ENCODE assay signal across 8 mouse cellular contexts in the genomic region with DNA sequence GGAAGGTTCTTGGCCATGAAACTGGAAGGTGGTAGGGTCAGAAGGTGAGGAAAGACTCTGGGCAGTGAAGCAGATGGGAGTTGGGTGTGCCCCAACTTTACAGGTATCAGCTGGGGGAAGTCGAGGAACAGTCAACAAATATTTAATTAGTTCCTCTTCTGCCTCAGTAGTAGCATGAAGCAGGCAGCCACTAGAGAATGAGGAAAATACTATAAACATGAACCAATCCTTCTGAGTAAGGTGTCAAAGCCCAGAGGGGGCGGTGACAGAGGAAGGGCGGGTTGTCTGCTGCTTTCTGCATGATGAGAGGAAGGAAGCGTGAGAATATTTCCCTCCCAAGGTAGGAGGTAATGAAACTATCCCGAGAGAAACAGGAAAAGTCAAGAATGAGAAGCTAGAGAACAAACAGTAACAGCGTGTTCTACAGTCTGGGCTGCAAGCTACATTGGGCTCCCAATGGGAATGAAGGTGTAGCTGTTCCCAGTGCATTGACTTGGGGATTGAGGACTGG. TPM values are rescaled to one million over a fixed set of nuclear protein-coding genes. Genes with fewer than 3 reads are reported as not detected.
A peak's percentile ranks its signal among the peaks of the same experiment; 100 is the strongest.
DNase-seq lines count a peak whose midpoint lies in the region; ATAC-seq and TF ChIP-seq lines count a peak whose summit lies in the region.

A gene (plus strand): TSS at position 350 of the 511 bp plus-strand sequence.

- no peak for TF ChIP-seq CTCF in cortical plate, adult 2 months (IDR thresholded peaks at IDR 0.05; ENCODE audit: extremely low read depth, insufficient read depth, low read length)

- ATAC-seq in heart, embryonic 16.5 days (replicated peaks; ENCODE audit: extremely low read depth, insufficient read depth, low FRiP score): no peak
- no peak for ATAC-seq in lung, embryonic 16.5 days (ENCODE audit: low read depth)

- peak within 1 kb of the TSS; percentile 81 for H3K4me2 ChIP-seq in heart, embryonic 16.5 days (ENCODE audit: low read depth, low read length)
- peak within 1 kb of the TSS; percentile 93 for H3K4me2 ChIP-seq in lung, embryonic 16.5 days (ENCODE audit: low read depth, low read length)

- peak within 1 kb of the TSS; percentile 30; the same call in 1 of the 2 replicates for H3K27ac ChIP-seq in cortical plate, adult 2 months (ENCODE audit: insufficient read depth, low read length)
- peak within 1 kb of the TSS; percentile 77 for H3K27ac ChIP-seq in heart, embryonic 16.5 days (ENCODE audit: low read length)
- peak within 1 kb of the TSS; percentile 78 for H3K27ac ChIP-seq in lung, embryonic 16.5 days (ENCODE audit: low read length)

- H3K36me3 ChIP-seq in heart, embryonic 16.5 days (ENCODE audit: control insufficient read depth, insufficient read depth): no peaks in the 10 kb centered on the region
- H3K36me3 ChIP-seq in lung, embryonic 16.5 days (ENCODE audit: control insufficient read depth, insufficient read depth, low read length): no peaks in the 10 kb centered on the region

- H3K9me3 ChIP-seq in heart, embryonic 16.5 days (replicated peaks; ENCODE audit: control insufficient read depth, low read length): no peaks in the 10 kb centered on the region
- no peaks in the 10 kb centered on the region for H3K9me3 ChIP-seq in lung, embryonic 16.5 days (ENCODE audit: control insufficient read depth, low read length)

- no peak for TF ChIP-seq POLR2A in cortical plate, adult 2 months (IDR thresholded peaks at IDR 0.05; ENCODE audit: extremely low read depth, insufficient read depth, low read length)

- peaks cover 1% of the 10 kb centered on the region; the same call in 1 of the 2 replicates for H3K4me1 ChIP-seq in cortical plate, adult 2 months (ENCODE audit: control insufficient read depth, insufficient read depth, low read length)
- peaks cover 19% of the 10 kb centered on the region for H3K4me1 ChIP-seq in heart, embryonic 16.5 days (ENCODE audit: control insufficient read depth, insufficient read depth, low read length)
- H3K4me1 ChIP-seq in lung, embryonic 16.5 days (replicated peaks; ENCODE audit: control insufficient read depth, insufficient read depth, low read length): peaks cover 21% of the 10 kb centered on the region

- no peaks in the 10 kb centered on the region for H3K27me3 ChIP-seq in heart, embryonic 16.5 days (ENCODE audit: control insufficient read depth, insufficient read depth, low read length)
- H3K27me3 ChIP-seq in lung, embryonic 16.5 days (ENCODE audit: control insufficient read depth, insufficient read depth, low read depth, low read length): no peaks in the 10 kb centered on the region

- 31% methylated on average over 6 of the region's 6 CpGs for WGBS in heart, embryonic 16.5 days
- WGBS in lung, embryonic 16.5 days: 16% methylated on average over 6 of the region's 6 CpGs

- peak within 1 kb of the TSS; percentile 65 for H3K4me3 ChIP-seq in cortical plate, adult 2 months (ENCODE audit: insufficient read depth, low read length)
- H3K4me3 ChIP-seq in heart, embryonic 16.5 days (ENCODE audit: low read length): peak within 1 kb of the TSS; percentile 85
- H3K4me3 ChIP-seq in lung, embryonic 16.5 days (ENCODE audit: low read length): peak within 1 kb of the TSS; percentile 88

- peak within 1 kb of the TSS; percentile 85 for H3K9ac ChIP-seq in heart, embryonic 16.5 days (ENCODE audit: low read length)
- H3K9ac ChIP-seq in lung, embryonic 16.5 days (ENCODE audit: low read length): peak within 1 kb of the TSS; percentile 94

- peak in 1 of 2 experiments; percentile 30 for DNase-seq in frontal cortex, adult 2 months (ENCODE audit: extremely low spot score in 1 of 2, low spot score in 1 of 2)
- DNase-seq in frontal cortex, postnatal 36 days (ENCODE audit: low spot score in 2 of 2): no peak
- peak; percentile 63 to 69 for DNase-seq in kidney, postnatal 36 days
- peak; percentile 80 to 84 for DNase-seq in spleen, postnatal 36 days (ENCODE audit: low spot score in 2 of 2)
- no peak for DNase-seq in cerebellum, adult 11-12 months

RNA-seq across cellular contexts. Expression of the gene that starts here (rescaled TPM):
- polyA plus RNA-seq in frontal cortex, adult 2 months (2012; rRNA removed): 44.9 and 47.1 TPM in 2 replicates
- polyA plus RNA-seq in cortical plate, adult 2 months (2012; rRNA removed): 33.9 and 36.5 TPM in 2 replicates
- polyA plus RNA-seq in heart, embryonic 16.5 days (2015; fragmentation: Nextera tagmentation; extraction: Ambion mirVana): 14.2 and 15.1 TPM in 2 replicates
- polyA plus RNA-seq in lung, embryonic 16.5 days (2015; fragmentation: Nextera tagmentation; extraction: Ambion mirVana): 30.8 and 31.6 TPM in 2 replicates

Comparison
In these comparisons a context has a peak if more than half of its experiments do, and no peak if none do; other contexts are left out.
1. DNase-seq: peak in kidney, postnatal 36 days (2 of 2) and spleen, postnatal 36 days (2 of 2); none in frontal cortex, postnatal 36 days (0 of 2) and cerebellum, adult 11-12 months (single experiment).
2. Peak in every context shown above with its lines, with median percentiles within 50 percentile points of each other: H3K27ac ChIP-seq and H3K4me3 ChIP-seq.